Mouse (Mus musculus): ENCODE results near the gene Ltbp1. TPM values are rescaled to one million over a fixed set of nuclear protein-coding genes. Genes with fewer than 3 reads are reported as not detected.

Ltbp1 gene
- polyA plus RNA-seq, 1 experiment from 2014 or later, result 174 TPM

DNA sequence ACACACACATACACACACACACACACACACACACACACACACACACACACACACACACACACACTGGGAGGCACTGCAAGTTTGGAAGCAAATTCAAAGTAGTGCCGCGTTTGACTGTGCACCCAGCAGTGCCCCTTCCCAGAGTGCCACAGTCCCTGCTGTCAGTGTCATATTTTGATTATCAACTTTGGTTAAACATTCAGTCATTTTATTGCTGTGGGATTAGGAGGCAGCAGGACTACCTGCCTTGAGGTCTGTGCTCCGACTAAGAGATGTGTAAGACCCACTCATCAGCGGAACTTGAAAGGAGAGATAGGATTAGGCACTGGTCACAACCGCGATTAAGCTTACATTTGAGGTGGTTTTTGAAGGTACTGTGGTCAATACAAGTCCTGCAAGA lies 213.3 kb downstream of the Ltbp1 start:
- TF ChIP-seq CTCF (IDR thresholded peaks at IDR 0.05), result no peak
- no peaks in the 10 kb centered on the region for H3K27me3 ChIP-seq
- ChIA-PET CTCF (interaction anchor here (2.3 kb wide), 1 partner anchor 37 kb away, joined by 5 read pairs; no protein-coding TSS in a partner anchor), POLR2A (interaction anchor here (0.5 kb wide), 1 partner anchor 31 kb away, joined by 3 read pairs; no protein-coding TSS in a partner anchor)
- in situ Hi-C loops (cut with MboI; ENCODE audit: low pct_unique_long_range_greater_than_20kb), result no loop called here
- ATAC-seq, result no peak
- no peak for DNase-seq (ENCODE audit: low read depth, low spot score)

GRCm38 (mm10) chr17:75228321-75228720 lies 223.0 kb downstream of the Ltbp1 start:
- no peak for ATAC-seq
- H3K27me3 ChIP-seq, result no peaks in the 10 kb centered on the region
- CTCF ChIA-PET, result no interaction called here
- in situ Hi-C loops (cut with MboI; ENCODE audit: low pct_unique_long_range_greater_than_20kb), result no loop called here
- no peak for TF ChIP-seq CTCF (IDR thresholded peaks at IDR 0.05)
- POLR2A ChIA-PET, result no interaction called here
- DNase-seq (ENCODE audit: low read depth, low spot score), result no peak

- POLR2A ChIA-PET, result no interaction called here
- H3K27me3 ChIP-seq, result no peaks in the 10 kb centered on the region
- in situ Hi-C loops (cut with MboI; ENCODE audit: low pct_unique_long_range_greater_than_20kb), result no loop called here
- no peak for ATAC-seq
- no peak for DNase-seq (ENCODE audit: low read depth, low spot score)
- CTCF ChIA-PET, result interaction anchor here (1.0 kb wide), 1 partner anchor 34 kb away, joined by 3 read pairs; no protein-coding TSS in a partner anchor
- TF ChIP-seq CTCF (IDR thresholded peaks at IDR 0.05), result no peak
Measured at GRCm38 (mm10) chr17:75233206-75233605, 227.8 kb downstream of the Ltbp1 start.

DNA sequence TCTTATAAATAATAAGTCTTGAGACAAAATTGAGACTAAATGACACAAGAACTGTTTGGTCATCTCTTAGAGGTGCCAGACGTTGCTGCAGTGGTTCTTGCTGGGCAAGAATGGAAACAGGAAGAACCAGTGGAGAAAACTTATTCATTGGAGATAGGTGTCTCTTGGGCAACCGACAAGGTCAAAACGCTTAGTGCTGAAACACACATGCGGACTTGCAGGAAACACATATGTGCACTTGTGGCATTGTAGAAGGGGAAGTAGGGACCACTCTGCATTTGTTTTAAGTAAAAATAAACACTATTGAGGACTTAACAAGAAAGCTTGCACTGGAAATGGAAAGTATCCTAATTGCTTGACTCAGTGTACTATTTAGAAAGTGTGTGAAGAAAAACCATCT lies 228.6 kb downstream of the Ltbp1 start:
- ATAC-seq (no peak), DNase-seq (ENCODE audit: low read depth, low spot score) (no peak)
- in situ Hi-C loops (cut with MboI; ENCODE audit: low pct_unique_long_range_greater_than_20kb), result no loop called here
- ChIA-PET CTCF (no interaction called here), POLR2A (no interaction called here)
- no peaks in the 10 kb centered on the region for H3K27me3 ChIP-seq
- TF ChIP-seq CTCF (IDR thresholded peaks at IDR 0.05), result no peak

- POLR2A ChIA-PET, result no interaction called here
- in situ Hi-C loops (cut with MboI; ENCODE audit: low pct_unique_long_range_greater_than_20kb), result no loop called here
- no peak for DNase-seq (ENCODE audit: low read depth, low spot score)
- no peak for ATAC-seq
- no peak for TF ChIP-seq CTCF (IDR thresholded peaks at IDR 0.05)
- CTCF ChIA-PET, result interaction anchor here (1.3 kb wide), 1 partner anchor 48 kb away, joined by 3 read pairs; no protein-coding TSS in a partner anchor
- no peaks in the 10 kb centered on the region for H3K27me3 ChIP-seq
Measured at GRCm38 (mm10) chr17:75235781-75236180, 230.4 kb downstream of the Ltbp1 start.

DNA sequence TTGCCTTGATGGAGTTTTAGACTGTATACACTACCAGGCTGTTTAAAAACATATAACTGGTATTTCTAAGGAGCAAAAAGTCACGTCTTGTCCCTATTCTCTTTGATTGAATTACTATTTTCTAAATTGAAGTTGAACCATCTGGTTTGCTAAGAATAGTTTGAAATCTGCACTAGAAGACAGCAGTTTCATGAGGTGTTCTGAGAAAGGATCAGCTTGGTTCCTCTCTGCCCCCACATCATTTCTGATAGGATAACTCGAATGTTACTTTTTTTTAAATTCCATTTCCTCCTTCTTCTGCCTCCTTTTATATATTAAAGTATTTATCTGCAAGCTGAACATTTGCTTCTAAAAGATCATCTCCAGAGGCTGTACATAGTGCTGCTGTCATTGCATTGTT lies 231.2 kb downstream of the Ltbp1 start:
- TF ChIP-seq CTCF (IDR thresholded peaks at IDR 0.05), result no peak
- ChIA-PET CTCF (interaction anchor here (1.1 kb wide), 1 partner anchor 12 kb away, joined by 3 read pairs; no protein-coding TSS in a partner anchor), POLR2A (no interaction called here)
- ATAC-seq (no peak), DNase-seq (ENCODE audit: low read depth, low spot score) (no peak)
- in situ Hi-C loops (cut with MboI; ENCODE audit: low pct_unique_long_range_greater_than_20kb), result no loop called here
- no peaks in the 10 kb centered on the region for H3K27me3 ChIP-seq

GRCm38 (mm10) chr17:75237456-75237855 lies 232.1 kb downstream of the Ltbp1 start:
- ChIA-PET POLR2A (no interaction called here), CTCF (interaction anchor here (1.2 kb wide), 1 partner anchor 75 kb away, joined by 3 read pairs; no protein-coding TSS in a partner anchor)
- no peak for TF ChIP-seq CTCF (IDR thresholded peaks at IDR 0.05)
- in situ Hi-C loops (cut with MboI; ENCODE audit: low pct_unique_long_range_greater_than_20kb), result no loop called here
- H3K27me3 ChIP-seq, result no peaks in the 10 kb centered on the region
- ATAC-seq (no peak), DNase-seq (ENCODE audit: low read depth, low spot score) (no peak)

DNA sequence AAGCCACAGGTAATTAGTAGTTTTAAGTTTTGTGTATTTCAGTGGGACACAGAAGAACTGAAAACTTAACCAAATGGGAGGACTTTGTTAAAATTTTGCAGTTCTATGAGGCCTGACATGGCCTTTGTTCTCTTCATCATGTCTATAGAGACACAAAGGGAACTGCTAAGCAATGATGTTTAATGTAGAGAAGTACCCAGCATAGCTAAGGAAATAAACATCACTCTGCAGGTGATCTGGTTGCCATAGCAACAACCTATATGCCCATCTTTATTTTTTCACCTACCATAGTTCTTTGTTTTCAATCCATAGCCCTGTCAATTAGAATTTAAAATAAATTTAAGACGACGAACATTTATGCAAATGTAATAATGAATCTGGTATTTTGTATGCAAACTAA lies 233.3 kb downstream of the Ltbp1 start:
- no peak for ATAC-seq
- TF ChIP-seq CTCF (IDR thresholded peaks at IDR 0.05), result no peak
- DNase-seq (ENCODE audit: low read depth, low spot score), result no peak
- no peaks in the 10 kb centered on the region for H3K27me3 ChIP-seq
- POLR2A ChIA-PET, result no interaction called here
- CTCF ChIA-PET, result interaction anchor here (1.2 kb wide), 1 partner anchor 74 kb away, joined by 3 read pairs; no protein-coding TSS in a partner anchor
- in situ Hi-C loops (cut with MboI; ENCODE audit: low pct_unique_long_range_greater_than_20kb), result no loop called here

DNA sequence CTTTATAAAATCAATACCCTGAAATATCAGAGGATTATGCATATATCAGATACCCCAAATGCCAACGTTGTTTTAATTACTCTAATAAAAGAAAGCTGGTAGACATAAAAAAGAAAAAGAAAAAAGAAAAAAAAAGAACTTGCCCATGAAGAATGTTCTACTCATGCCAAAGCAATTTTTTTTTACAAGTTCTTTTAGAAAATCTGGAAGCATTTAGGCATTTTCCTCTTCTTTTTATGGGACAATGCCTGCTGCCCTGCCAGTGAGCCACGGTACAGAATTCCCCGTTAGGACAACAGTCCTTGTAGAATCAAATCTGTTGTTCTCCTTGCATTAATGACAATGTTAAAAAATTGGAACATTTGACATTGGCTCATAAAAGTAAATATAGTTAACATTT lies 234.2 kb downstream of the Ltbp1 start:
- ATAC-seq (no peak), DNase-seq (ENCODE audit: low read depth, low spot score) (no peak)
- TF ChIP-seq CTCF (IDR thresholded peaks at IDR 0.05), result no peak
- ChIA-PET POLR2A (no interaction called here), CTCF (no interaction called here)
- H3K27me3 ChIP-seq, result no peaks in the 10 kb centered on the region
- in situ Hi-C loops (cut with MboI; ENCODE audit: low pct_unique_long_range_greater_than_20kb), result no loop called here

GRCm38 (mm10) chr17:75242086-75242485 lies 236.7 kb downstream of the Ltbp1 start:
- H3K27me3 ChIP-seq, result no peaks in the 10 kb centered on the region
- CTCF ChIA-PET, result interaction anchor here (0.7 to 1.3 kb wide), 2 partner anchors 10 to 12 kb away, joined by 3 to 5 read pairs; no protein-coding TSS in a partner anchor
- DNase-seq (ENCODE audit: low read depth, low spot score) (no peak), ATAC-seq (no peak)
- in situ Hi-C loops (cut with MboI; ENCODE audit: low pct_unique_long_range_greater_than_20kb), result no loop called here
- POLR2A ChIA-PET, result no interaction called here
- no peak for TF ChIP-seq CTCF (IDR thresholded peaks at IDR 0.05)

- in situ Hi-C loops (cut with MboI; ENCODE audit: low pct_unique_long_range_greater_than_20kb), result no loop called here
- ChIA-PET CTCF (interaction anchor here (1.3 kb wide), 1 partner anchor 10 kb away, joined by 5 read pairs; no protein-coding TSS in a partner anchor), POLR2A (no interaction called here)
- no peaks in the 10 kb centered on the region for H3K27me3 ChIP-seq
- ATAC-seq, result no peak
- TF ChIP-seq CTCF (IDR thresholded peaks at IDR 0.05), result no peak
- DNase-seq (ENCODE audit: low read depth, low spot score), result no peak
Measured at GRCm38 (mm10) chr17:75243221-75243620, 237.9 kb downstream of the Ltbp1 start.

GRCm38 (mm10) chr17:75244148-75244547 lies 238.8 kb downstream of the Ltbp1 start:
- ChIA-PET CTCF (no interaction called here), POLR2A (no interaction called here)
- ATAC-seq, result peak; percentile 84
- DNase-seq (ENCODE audit: low read depth, low spot score), result no peak
- no peaks in the 10 kb centered on the region for H3K27me3 ChIP-seq
- no peak for TF ChIP-seq CTCF (IDR thresholded peaks at IDR 0.05)
- in situ Hi-C loops (cut with MboI; ENCODE audit: low pct_unique_long_range_greater_than_20kb), result no loop called here

Measured in Patski (cell line).